Mouse (Mus musculus): ENCODE measurements around the gene Olfr194.

- TF ChIP-seq POLR2A (IDR thresholded peaks at IDR 0.05; ENCODE audit: insufficient read length, low read depth) (no peak), MAX (IDR thresholded peaks at IDR 0.05; ENCODE audit: low read depth) (no peak), USF1 (IDR thresholded peaks at IDR 0.05; ENCODE audit: low read depth) (no peak), POLR2AphosphoS2 (IDR thresholded peaks at IDR 0.05; ENCODE audit: insufficient read length, low read depth) (no peak), MYOG (IDR thresholded peaks at IDR 0.05; ENCODE audit: control insufficient read depth in 1 of 3, insufficient read depth in 1 of 3, insufficient read length in 2 of 3, low read depth in 2 of 3) (no peak), CEBPB (IDR thresholded peaks at IDR 0.05; ENCODE audit: insufficient read depth, poor library complexity, severe bottlenecking) (no peak)
Observed at GRCm38 (mm10) chr16:59111781-59112180, 9.1 kb downstream of the Olfr194 start, which contains the start of gene Olfr193.
